Mouse (Mus musculus): ENCODE measurements around the gene Defb20.
A peak's percentile ranks its signal among the peaks of the same experiment; 100 is the strongest.
"Not testable (repeated sequence)": the region's sequence is repeated elsewhere in the genome, so short reads cannot be mapped to it uniquely, and the experiment has no call there.

Gene Defb20

GRCm38 (mm10) chr2:152476763-152477162 lies at the start of gene Defb20:
Gene Defb20, plus strand, starts transcription at chr2:152477063.
- DNase-seq (ENCODE audit: low read depth): no peak

- no peak for DNase-seq (ENCODE audit: low read depth)
These were observed 49.4 kb upstream of the Defb20 start for GRCm38 (mm10) chr2:152427493-152427892.

GRCm38 (mm10) chr2:152428481-152428880 lies 48.4 kb upstream of the Defb20 start:
- not testable (repeated sequence) for DNase-seq (ENCODE audit: low read depth)

GRCm38 (mm10) chr2:152436405-152436901 lies 40.4 kb upstream of the Defb20 start:
- no peak for DNase-seq (ENCODE audit: low read depth)

GRCm38 (mm10) chr2:152436983-152437860 lies 39.6 kb upstream of the Defb20 start:
- peak; percentile 92 for DNase-seq (ENCODE audit: low read depth)

- DNase-seq (ENCODE audit: low read depth): peak; percentile 39
These were observed 37.9 kb upstream of the Defb20 start for GRCm38 (mm10) chr2:152438963-152439362.

- DNase-seq (ENCODE audit: low read depth): no peak
These were observed 37.0 kb upstream of the Defb20 start for GRCm38 (mm10) chr2:152439833-152440232.

GRCm38 (mm10) chr2:152442322-152442721 lies 34.5 kb upstream of the Defb20 start:
- no peak for DNase-seq (ENCODE audit: low read depth)

- DNase-seq (ENCODE audit: low read depth): no peak
These were observed 33.6 kb upstream of the Defb20 start for GRCm38 (mm10) chr2:152443281-152443680.

GRCm38 (mm10) chr2:152446642-152447041 lies 30.2 kb upstream of the Defb20 start:
- DNase-seq (ENCODE audit: low read depth): no peak

GRCm38 (mm10) chr2:152447461-152447860 lies 29.4 kb upstream of the Defb20 start:
- DNase-seq (ENCODE audit: low read depth): no peak

GRCm38 (mm10) chr2:152450241-152450640 lies 26.6 kb upstream of the Defb20 start:
- DNase-seq (ENCODE audit: low read depth): peak; percentile 74

- DNase-seq (ENCODE audit: low read depth): no peak
These were observed 24.6 kb upstream of the Defb20 start for GRCm38 (mm10) chr2:152452101-152452781.

GRCm38 (mm10) chr2:152459241-152459640 lies 17.6 kb upstream of the Defb20 start:
- DNase-seq (ENCODE audit: low read depth): no peak

- DNase-seq (ENCODE audit: low read depth): no peak
These were observed 12.2 kb upstream of the Defb20 start, which contains the start of gene Defb23 for GRCm38 (mm10) chr2:152464570-152465150. Gene Defb23, minus strand, starts transcription at chr2:152464620.

- DNase-seq (ENCODE audit: low read depth): peak; percentile 72
These were observed 5.9 kb upstream of the Defb20 start for GRCm38 (mm10) chr2:152470973-152471372.

GRCm38 (mm10) chr2:152472434-152472833 lies 4.4 kb upstream of the Defb20 start:
- DNase-seq (ENCODE audit: low read depth): peak; percentile 14

GRCm38 (mm10) chr2:152480881-152481280 lies 4.0 kb downstream of the Defb20 start:
- peak; percentile 57 for DNase-seq (ENCODE audit: low read depth)

GRCm38 (mm10) chr2:152481726-152482125 lies 4.9 kb downstream of the Defb20 start:
- no peak for DNase-seq (ENCODE audit: low read depth)

- DNase-seq (ENCODE audit: low read depth): no peak
These were observed 10.2 kb downstream of the Defb20 start for GRCm38 (mm10) chr2:152487024-152487423.

GRCm38 (mm10) chr2:152490038-152490437 lies 13.2 kb downstream of the Defb20 start, which contains the start of gene Defb22:
Gene Defb22, minus strand, starts transcription at chr2:152490138.
- no peak for DNase-seq (ENCODE audit: low read depth)

GRCm38 (mm10) chr2:152493151-152493550 lies 16.3 kb downstream of the Defb20 start:
- DNase-seq (ENCODE audit: low read depth): peak; percentile 5

Measured in NIH3T3 (cell line).